7 mouse cellular contexts compared by ENCODE assay signal in the genomic region with DNA sequence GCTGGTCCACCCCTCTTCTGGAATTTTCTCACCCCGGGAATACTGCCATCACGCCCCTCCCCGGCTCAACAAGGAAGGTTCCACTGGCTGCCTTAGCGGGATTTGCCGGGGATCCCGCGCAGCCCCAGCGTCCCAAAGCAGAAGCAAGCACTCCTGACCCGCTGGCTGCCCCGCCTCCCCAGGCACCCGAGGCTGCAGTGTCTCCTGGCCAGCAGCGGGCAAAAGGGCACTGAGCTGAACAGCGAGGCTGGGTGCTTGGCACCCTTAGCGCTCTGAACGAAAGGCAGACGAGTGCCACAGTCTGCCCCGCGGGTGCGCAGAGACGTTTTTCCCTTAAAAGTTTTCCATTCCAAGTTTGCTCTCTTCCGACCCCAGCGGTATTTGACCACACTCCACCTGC. TPM values are rescaled to one million over a fixed set of nuclear protein-coding genes. Genes with fewer than 3 reads are reported as not detected.
DNase-seq lines count a peak whose midpoint lies in the region; ATAC-seq and TF ChIP-seq lines count a peak whose summit lies in the region.

No protein-coding gene starts in this region.

- H3K27ac ChIP-seq in ES-Bruce4 (ENCODE audit: insufficient read depth, low read length), result no peak overlapping the region
- no peak overlapping the region for H3K27ac ChIP-seq in hindbrain, postnatal 0 days
- no peak overlapping the region for H3K27ac ChIP-seq in liver, embryonic 11.5 days (ENCODE audit: low read depth, low read length)
- H3K27ac ChIP-seq in midbrain, embryonic 16.5 days (ENCODE audit: low read length), result peak overlapping the region; percentile 9; the same call in 1 of the 2 replicates

- H3K4me1 ChIP-seq in ES-Bruce4 (ENCODE audit: control insufficient read depth, insufficient read depth, low read length), result peaks cover 2% of the 10 kb centered on the region
- H3K4me1 ChIP-seq in hindbrain, postnatal 0 days (ENCODE audit: insufficient read depth, low read length), result 0 out of 2 replicates have a peak, but pooled peaks cover 5% of the 10 kb centered on the region
- H3K4me1 ChIP-seq in liver, embryonic 11.5 days (replicated peaks; ENCODE audit: control insufficient read depth, insufficient read depth, low read length), result peaks cover 3% of the 10 kb centered on the region; the same call in 1 of the 2 replicates
- H3K4me1 ChIP-seq in midbrain, embryonic 16.5 days (ENCODE audit: control insufficient read depth, insufficient read depth, low read length), result peaks cover 40% of the 10 kb centered on the region

- H3K4me2 ChIP-seq in hindbrain, postnatal 0 days (ENCODE audit: low read depth, low read length), result peak overlapping the region; percentile 58
- peak overlapping the region; percentile 75 for H3K4me2 ChIP-seq in liver, embryonic 11.5 days
- peak overlapping the region; percentile 92 for H3K4me2 ChIP-seq in midbrain, embryonic 16.5 days (ENCODE audit: low read length)

- WGBS in hindbrain, postnatal 0 days, result under 1% methylated on average over 22 of the region's 22 CpGs
- under 1% methylated on average over 22 of the region's 22 CpGs for WGBS in liver, embryonic 11.5 days
- WGBS in midbrain, embryonic 16.5 days, result 1% methylated on average over 22 of the region's 22 CpGs

- no peak overlapping the region for H3K9ac ChIP-seq in ES-Bruce4 (ENCODE audit: low read depth, poor library complexity, severe bottlenecking)
- H3K9ac ChIP-seq in hindbrain, postnatal 0 days (replicated peaks; ENCODE audit: low read length), result peak overlapping the region; percentile 39; the same call in 1 of the 2 replicates
- H3K9ac ChIP-seq in liver, embryonic 11.5 days (ENCODE audit: low read depth, low read length), result peak overlapping the region; percentile 22; the same call in 1 of the 2 replicates
- H3K9ac ChIP-seq in midbrain, embryonic 16.5 days (ENCODE audit: low read depth, low read length), result peak overlapping the region; percentile 67

- peaks cover 7% of the 10 kb centered on the region for H3K27me3 ChIP-seq in ES-Bruce4 (ENCODE audit: control insufficient read depth, insufficient read depth, low read length, poor library complexity, severe bottlenecking)
- no peaks in the 10 kb centered on the region; the same call in 1 of the 2 replicates for H3K27me3 ChIP-seq in hindbrain, postnatal 0 days (ENCODE audit: insufficient read depth, low read length)
- H3K27me3 ChIP-seq in liver, embryonic 11.5 days (replicated peaks; ENCODE audit: control insufficient read depth, insufficient read depth, low read length), result peaks cover 56% of the 10 kb centered on the region
- peaks cover 4% of the 10 kb centered on the region for H3K27me3 ChIP-seq in midbrain, embryonic 16.5 days (ENCODE audit: control insufficient read depth, insufficient read depth, low read depth, low read length)

- H3K9me3 ChIP-seq in ES-Bruce4 (replicated peaks; ENCODE audit: control insufficient read depth, insufficient read depth, low read length, poor library complexity, severe bottlenecking), result no peaks in the 10 kb centered on the region
- no peaks in the 10 kb centered on the region for H3K9me3 ChIP-seq in hindbrain, postnatal 0 days (ENCODE audit: low read length)
- H3K9me3 ChIP-seq in liver, embryonic 11.5 days (ENCODE audit: control insufficient read depth, low read length), result no peaks in the 10 kb centered on the region
- no peaks in the 10 kb centered on the region for H3K9me3 ChIP-seq in midbrain, embryonic 16.5 days (replicated peaks; ENCODE audit: control insufficient read depth, low read length, poor library complexity, severe bottlenecking)

- TF ChIP-seq POLR2A in ES-Bruce4 (IDR thresholded peaks at IDR 0.05; ENCODE audit: insufficient read depth, low read length), result no peak

- H3K36me3 ChIP-seq in ES-Bruce4 (ENCODE audit: control insufficient read depth, insufficient read depth, low read length, poor library complexity, severe bottlenecking), result no peaks in the 10 kb centered on the region
- H3K36me3 ChIP-seq in hindbrain, postnatal 0 days (ENCODE audit: insufficient read depth, low read length), result no peaks in the 10 kb centered on the region
- H3K36me3 ChIP-seq in liver, embryonic 11.5 days (ENCODE audit: control insufficient read depth, insufficient read depth, low read length), result no peaks in the 10 kb centered on the region
- no peaks in the 10 kb centered on the region for H3K36me3 ChIP-seq in midbrain, embryonic 16.5 days (ENCODE audit: control insufficient read depth, insufficient read depth, low read length)

- peak overlapping the region; percentile 34 for H3K4me3 ChIP-seq in ES-Bruce4 (ENCODE audit: low read depth, low read length)
- H3K4me3 ChIP-seq in hindbrain, postnatal 0 days (ENCODE audit: low read length), result peak overlapping the region; percentile 38
- peak overlapping the region; percentile 50 for H3K4me3 ChIP-seq in liver, embryonic 11.5 days (ENCODE audit: low read depth, low read length)
- peak overlapping the region; percentile 50 for H3K4me3 ChIP-seq in midbrain, embryonic 16.5 days (ENCODE audit: low read depth, low read length)

- no peak for TF ChIP-seq CTCF in ES-Bruce4 (IDR thresholded peaks at IDR 0.05; ENCODE audit: low read depth, low read length)
- TF ChIP-seq CTCF in hindbrain, postnatal 0 days (IDR thresholded peaks at IDR 0.05; ENCODE audit: low read depth), result no peak

- no peak for TF ChIP-seq EP300 in ES-Bruce4 (IDR thresholded peaks at IDR 0.05; ENCODE audit: insufficient read depth, low read depth, low read length)

- no peak for ATAC-seq in hindbrain, postnatal 0 days
- no peak for ATAC-seq in liver, embryonic 11.5 days (replicated peaks; ENCODE audit: low FRiP score)
- ATAC-seq in midbrain, embryonic 16.5 days, result no peak
- ATAC-seq in activated CD4-positive, CD25-positive, alpha-beta regulatory T cell, adult 4 months, result no peak

- peak; percentile 65 for DNase-seq in adrenal gland, postnatal 10 days
- peak; percentile 49 for DNase-seq in gastrocnemius, postnatal 10 days
- DNase-seq in hindbrain, postnatal 0 days (ENCODE audit: low spot score), result peak; percentile 8
- DNase-seq in liver, embryonic 11.5 days (ENCODE audit: low spot score), result no peak

RNA-seq across cellular contexts. Expression of a gene that starts 2.1 kb away (rescaled TPM):
- 0.58 TPM in 2 replicates for polyA plus RNA-seq in ES-Bruce4 (2011; ENCODE audit: insufficient read depth, insufficient read length, low read depth, missing spikeins)
- 10 to 100 TPM in 1 of 2 experiments, 1 to 10 TPM in 1; 5.6 to 11.9 TPM for total RNA-seq in adrenal gland, postnatal 10 days (2021)
- total RNA-seq in gastrocnemius, postnatal 10 days (2021), result 10 to 100 TPM in 1 of 2 experiments, 1 to 10 TPM in 1; 9.5 to 10.3 TPM
- 59.8 and 63.9 TPM in 2 replicates for total RNA-seq in hindbrain, postnatal 0 days (2014; rRNA removed)
- polyA plus RNA-seq in hindbrain, postnatal 0 days (2015; fragmentation: Nextera tagmentation; extraction: Ambion mirVana), result 31.4 and 32.3 TPM in 2 replicates
- polyA plus RNA-seq in liver, embryonic 11.5 days (2014; fragmentation: Nextera tagmentation; extraction: Ambion mirVana), result 10.7 and 11.4 TPM in 2 replicates
- polyA plus RNA-seq in midbrain, embryonic 16.5 days (2015; fragmentation: Nextera tagmentation; extraction: Ambion mirVana), result 36.2 and 45.0 TPM in 2 replicates
- under 1 TPM; 0.22 to 0.44 TPM for polyA plus RNA-seq in activated CD4-positive, CD25-positive, alpha-beta regulatory T cell, adult 4 months (2017; shearing (Covaris generic))

RNA-seq across cellular contexts. Expression of a gene that starts 58.2 kb away (rescaled TPM):
- polyA plus RNA-seq in ES-Bruce4 (2011; ENCODE audit: insufficient read depth, insufficient read length, low read depth, missing spikeins), result not detected in 2 replicates
- not detected for total RNA-seq in adrenal gland, postnatal 10 days (2021)
- not detected for total RNA-seq in gastrocnemius, postnatal 10 days (2021)
- not detected in 2 replicates for total RNA-seq in hindbrain, postnatal 0 days (2014; rRNA removed)
- not detected in 2 replicates for polyA plus RNA-seq in hindbrain, postnatal 0 days (2015; fragmentation: Nextera tagmentation; extraction: Ambion mirVana)
- polyA plus RNA-seq in liver, embryonic 11.5 days (2014; fragmentation: Nextera tagmentation; extraction: Ambion mirVana), result not detected in 2 replicates
- not detected in 2 replicates for polyA plus RNA-seq in midbrain, embryonic 16.5 days (2015; fragmentation: Nextera tagmentation; extraction: Ambion mirVana)
- polyA plus RNA-seq in activated CD4-positive, CD25-positive, alpha-beta regulatory T cell, adult 4 months (2017; shearing (Covaris generic)), result not detected
